Mouse (Mus musculus) right cerebral cortex, postnatal 14 days (tissue): ENCODE results near the gene Ptprn2.

Experiments
- DNase-seq: peaks from one replicate; pipeline ENCODE4 v3.0.0; 2022

Gene Ptprn2

GRCm38 (mm10) chr12:117152366-117153165 is 667.0 kb downstream of the Ptprn2 start:
- DNase-seq, result no peak

GRCm38 (mm10) chr12:117153166-117153480 is 667.6 kb downstream of the Ptprn2 start:
- DNase-seq, result no peak

DNA sequence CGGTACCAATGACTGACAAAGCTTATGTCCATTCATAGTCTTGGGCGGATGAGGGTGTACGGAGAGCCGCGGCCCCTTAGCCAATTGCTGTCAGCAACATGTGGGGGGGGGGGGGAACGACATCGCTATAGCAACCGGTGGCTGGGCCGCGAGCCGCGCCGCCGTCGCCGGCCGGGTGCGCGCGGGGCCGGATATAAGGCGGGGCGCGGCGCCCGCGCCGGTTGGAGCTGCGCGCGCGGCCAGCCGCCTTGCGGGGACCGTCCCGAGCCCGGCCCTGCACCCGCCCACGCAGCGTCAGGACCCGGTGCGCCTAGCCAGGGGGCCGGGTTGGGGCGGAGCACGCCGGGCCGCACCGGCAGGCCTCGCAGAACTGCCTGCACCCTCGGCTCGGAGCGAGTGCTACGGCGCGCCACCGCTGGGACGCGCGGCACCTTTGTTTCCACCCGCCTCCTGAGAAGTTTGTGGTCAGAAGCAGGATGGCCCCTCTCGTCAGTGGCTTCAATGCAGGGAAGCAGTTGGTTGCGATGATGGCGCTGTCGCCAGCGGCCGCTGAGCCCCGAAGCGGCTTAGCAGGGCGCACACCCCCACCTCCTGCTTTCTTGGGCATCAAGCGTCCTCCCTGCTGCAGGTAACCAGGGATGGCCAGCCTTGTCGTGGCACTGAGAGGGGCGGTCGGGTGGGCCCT is 668.3 kb downstream of the Ptprn2 start:
- DNase-seq, result peak; percentile 70

GRCm38 (mm10) chr12:117154356-117155243 is 669.1 kb downstream of the Ptprn2 start:
- DNase-seq, result no peak

DNA sequence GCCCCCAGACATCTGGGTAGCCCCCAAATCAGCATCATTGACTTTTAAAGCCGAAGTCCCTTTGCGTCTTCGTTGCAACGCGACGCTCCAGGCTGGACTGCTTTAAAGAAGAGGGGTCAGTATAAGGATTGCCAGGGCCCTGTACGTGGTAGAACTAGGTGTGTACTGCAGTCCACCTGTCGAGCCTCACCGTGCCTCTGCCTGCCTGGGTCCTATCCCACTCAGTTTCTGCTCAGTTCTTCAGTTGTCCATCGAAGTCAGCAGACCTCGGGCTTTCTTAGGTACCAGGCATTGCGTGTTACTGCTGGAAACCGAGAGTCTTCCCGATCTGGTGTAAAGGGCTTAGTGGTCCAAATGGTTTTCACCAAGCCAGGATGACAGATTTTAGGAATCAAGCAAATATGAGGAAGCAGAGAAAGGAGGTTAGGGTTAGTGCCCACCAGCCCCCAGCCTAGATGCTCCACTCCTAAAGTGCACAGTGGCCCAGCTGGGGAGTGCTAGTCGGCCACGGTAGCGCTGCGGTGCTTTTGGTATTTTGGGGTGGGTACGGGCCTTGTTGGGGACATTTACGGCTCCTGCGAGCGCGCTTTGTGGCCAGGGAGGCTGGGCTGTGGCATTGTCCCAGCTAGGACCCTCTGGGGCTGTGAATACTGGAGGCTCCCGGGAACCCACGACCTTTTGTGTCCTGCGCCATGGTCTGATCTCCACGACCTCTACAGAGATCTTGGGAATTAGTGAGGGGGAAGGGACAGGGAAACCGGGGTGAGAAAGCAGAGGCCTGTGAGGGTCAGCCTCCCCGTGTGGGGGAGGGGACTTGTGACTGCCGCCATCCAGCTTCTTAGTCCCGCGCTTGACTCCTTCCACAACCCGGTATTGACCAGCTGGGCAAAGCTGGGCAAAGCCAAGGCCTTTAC is 670.0 kb downstream of the Ptprn2 start:
- no peak for DNase-seq

DNA sequence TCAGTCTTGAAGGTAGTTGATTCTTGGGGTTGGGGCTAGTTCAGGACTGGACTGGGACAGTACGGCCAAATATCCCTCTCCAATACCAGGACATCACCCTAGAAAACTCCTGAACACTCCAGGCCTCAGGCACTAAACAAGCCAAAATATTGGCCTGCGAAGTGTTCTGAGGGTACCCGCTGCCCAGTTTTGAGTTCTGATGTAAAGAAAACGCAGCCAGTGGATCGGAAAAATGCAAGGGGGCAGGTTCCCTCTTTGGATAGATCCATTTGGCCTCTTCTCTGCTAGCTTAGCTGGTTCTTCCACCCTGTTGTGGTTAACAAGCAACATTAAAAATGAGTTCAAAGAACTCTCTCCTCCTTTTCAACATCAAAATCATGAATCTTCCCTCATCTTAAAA is 670.7 kb downstream of the Ptprn2 start:
- no peak for DNase-seq

DNA sequence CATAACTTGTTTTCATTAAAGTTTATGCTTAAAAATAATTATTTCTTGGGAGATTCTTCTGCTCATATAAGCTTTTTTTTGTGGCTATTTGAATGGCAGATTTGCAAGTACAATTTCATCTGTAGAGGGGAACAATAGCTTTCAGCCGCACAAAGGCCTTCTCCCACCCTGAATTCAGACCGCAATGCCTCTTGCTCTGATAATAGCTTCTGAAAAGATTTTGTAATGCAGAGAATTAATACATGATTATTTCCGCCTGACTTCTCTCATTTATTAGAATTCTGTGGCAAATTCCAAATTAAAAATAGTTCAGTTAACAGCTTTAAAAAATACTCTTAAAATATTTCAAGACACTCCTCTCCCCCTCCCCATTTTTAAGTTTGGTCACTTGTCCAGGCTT is 671.3 kb downstream of the Ptprn2 start:
- no peak for DNase-seq

GRCm38 (mm10) chr12:117157249-117157648 is 671.7 kb downstream of the Ptprn2 start:
- no peak for DNase-seq

DNA sequence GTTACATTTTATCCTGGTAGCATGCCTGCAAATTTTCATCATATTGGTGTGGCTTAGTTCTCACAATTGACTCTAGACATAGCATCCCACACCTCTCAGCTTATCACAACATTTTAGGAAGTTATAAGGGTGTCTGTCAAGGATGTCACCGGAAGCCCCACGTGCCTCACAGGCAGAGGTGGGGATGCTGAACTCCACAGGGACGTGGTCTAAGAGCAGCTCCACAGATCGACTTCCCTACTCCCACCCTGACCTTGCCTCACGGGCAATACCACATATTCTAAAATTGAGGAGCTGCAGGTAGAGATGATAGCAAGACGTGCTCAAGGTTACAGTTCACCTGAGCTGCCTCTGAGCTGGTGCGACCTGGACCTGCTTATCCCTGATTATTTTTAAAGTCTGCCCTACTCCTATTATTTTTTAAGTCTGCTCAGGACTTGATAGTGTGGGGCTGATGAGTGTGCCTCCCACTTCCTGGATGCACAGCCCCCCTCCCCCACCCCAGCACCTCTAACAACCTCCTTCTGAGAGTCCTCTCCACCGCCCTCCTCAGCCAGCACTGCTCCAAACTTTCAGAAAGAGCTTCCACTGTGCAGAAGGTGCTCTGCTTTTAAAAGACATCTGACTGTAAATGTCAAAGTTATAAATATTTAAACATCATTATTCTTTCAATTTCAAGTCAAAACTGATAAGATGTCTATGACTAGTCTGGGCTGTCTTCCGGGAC is 672.3 kb downstream of the Ptprn2 start:
- no peak for DNase-seq

GRCm38 (mm10) chr12:117158950-117159668 is 673.6 kb downstream of the Ptprn2 start:
- DNase-seq, result no peak

DNA sequence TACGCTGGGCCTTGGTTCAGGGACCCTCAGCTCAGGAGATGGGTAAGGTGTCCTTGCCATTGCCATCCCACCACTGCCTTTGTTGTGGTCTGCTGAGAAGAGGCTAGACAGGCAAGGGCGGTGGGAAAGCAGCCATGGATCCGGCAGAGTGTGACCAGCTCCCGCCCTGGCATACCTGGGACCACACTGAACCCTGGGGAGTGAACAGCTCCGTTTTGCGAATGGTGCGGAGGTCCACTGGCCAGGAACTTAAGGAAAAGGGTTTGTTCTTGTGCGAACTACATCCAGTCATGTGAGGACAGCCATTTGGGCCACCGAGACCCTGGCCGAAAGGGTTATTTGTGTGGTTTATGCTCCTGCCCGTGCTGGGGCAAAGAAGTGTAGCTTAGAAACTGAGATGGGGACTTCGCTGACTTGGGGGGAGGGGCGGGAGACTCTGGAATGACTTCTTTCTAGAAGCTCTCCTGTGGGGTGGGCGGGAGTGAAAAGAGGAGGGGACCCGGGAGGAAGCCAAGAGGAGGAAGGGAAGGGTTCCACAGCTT is 674.2 kb downstream of the Ptprn2 start:
- no peak for DNase-seq

- DNase-seq, result no peak
Observed at GRCm38 (mm10) chr12:117160211-117160891, 674.8 kb downstream of the Ptprn2 start.

DNA sequence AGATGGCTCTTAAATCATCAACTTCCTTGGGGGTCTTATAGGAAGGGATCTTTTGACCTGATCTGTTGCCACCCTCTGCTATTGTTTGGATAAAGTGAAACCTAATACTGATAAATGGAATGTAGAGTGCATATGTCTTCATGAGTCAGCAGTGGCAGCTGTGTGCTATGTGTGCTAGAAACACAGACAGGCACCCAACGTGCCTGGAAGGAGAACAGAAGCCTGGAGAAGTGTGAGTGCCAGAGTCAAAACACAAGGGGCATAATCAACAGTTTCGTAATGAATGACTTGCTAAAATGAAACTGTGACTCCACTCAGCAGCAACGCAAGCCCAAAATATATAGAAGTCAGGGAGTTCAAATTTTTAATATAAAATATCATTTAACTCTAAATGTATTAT is 676.7 kb downstream of the Ptprn2 start:
- DNase-seq, result no peak

DNA sequence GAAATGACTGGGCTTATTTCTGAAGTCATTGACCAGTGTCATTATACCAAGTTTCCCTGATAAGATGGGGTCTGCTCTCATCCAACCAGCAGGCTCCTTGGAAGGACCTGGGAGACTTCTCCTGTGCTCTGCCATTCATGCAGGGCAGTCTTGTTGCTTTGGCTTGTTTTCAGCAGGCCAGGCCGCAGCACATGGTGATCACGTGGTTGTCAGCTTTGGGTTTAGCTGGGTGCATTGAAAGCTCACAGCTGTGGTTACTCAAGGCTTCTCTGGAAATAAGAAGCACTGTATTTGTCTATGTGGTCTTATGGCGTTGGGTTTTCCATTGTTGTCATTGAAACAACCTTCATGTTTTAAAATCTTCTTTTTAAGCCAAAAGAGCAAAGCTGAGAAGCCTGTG is 678.3 kb downstream of the Ptprn2 start:
- no peak for DNase-seq

DNA sequence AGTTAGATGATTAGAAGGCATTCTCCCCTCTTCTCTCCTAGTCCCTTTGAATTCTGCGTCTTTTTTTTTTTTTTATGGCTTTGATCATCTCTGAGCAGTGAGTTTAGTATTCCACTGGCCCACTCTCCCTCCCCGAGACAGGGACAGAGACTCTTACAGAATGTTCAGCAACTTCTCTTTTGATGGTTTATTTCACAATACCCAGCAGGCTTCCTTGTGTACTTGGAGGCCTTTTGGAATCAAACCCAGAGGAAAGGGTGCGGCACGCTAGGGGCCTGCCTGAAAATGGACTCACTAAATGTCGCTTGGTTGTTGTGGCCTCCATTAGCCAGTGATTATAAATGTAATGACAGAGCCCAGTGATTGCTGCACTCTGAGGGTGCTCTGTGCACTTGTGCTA is 680.7 kb downstream of the Ptprn2 start:
- DNase-seq, result no peak

DNA sequence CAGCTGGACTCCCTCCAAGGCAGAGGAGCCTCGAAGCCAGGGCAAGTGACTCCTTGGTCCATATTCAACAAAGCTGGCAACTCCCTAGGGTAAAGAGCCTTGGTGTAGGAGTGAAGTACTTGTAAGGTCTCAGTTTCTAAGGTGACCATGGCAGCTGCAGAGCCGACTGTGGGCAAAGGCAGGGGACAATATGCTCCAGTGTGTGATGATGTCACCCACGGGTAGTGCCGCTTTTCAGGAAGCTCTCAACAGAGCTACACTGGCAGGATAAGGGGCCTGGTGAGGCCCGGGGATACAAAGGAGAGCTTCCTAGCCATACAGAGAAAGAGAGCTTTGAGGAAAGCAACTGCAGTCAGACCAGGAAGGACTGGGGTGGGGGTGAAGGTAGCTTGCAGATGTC is 684.1 kb downstream of the Ptprn2 start:
- no peak for DNase-seq

- DNase-seq, result no peak
Observed at GRCm38 (mm10) chr12:117172529-117172884, 687.0 kb downstream of the Ptprn2 start.

- no peak for DNase-seq
Observed at GRCm38 (mm10) chr12:117172885-117173529, 687.5 kb downstream of the Ptprn2 start.

DNA sequence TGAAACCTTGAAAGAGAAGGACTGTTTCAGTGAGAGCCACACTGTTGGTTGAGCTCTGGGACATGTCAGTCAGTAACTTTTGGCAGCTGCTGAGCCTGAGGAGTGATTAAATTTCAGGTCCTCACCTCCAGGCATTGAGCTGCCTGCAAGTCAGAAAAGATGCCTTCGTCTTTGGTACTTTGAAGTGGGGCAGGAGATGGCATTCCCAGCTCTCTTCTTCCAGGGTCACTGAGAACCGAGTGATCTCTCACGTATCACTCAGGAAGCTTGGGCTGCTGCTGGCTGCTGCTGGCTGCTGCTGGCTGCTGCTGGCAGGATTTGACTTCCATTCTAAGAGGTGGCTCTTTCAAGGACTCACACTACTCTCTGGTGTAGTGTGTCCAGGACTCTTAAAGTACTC is 688.7 kb downstream of the Ptprn2 start:
- DNase-seq, result no peak
